Mouse (Mus musculus) brain, embryonic 14.5 days (tissue): ENCODE measurements around the gene Pank1. TPM values are rescaled to one million over a fixed set of nuclear protein-coding genes. Genes with fewer than 3 reads are reported as not detected.

Experiments used
- DNase-seq: peaks from one replicate; pipeline ENCODE4 v3.0.0-alpha.2; 2011; ENCODE audit warnings: low read depth
- CTCF ChIP-seq: fragments of 200-500 bp; IDR thresholded peaks from 2 replicates; pipeline ENCODE4 v1.5.1; 2012; ENCODE audit warnings: inconsistent platforms, mild to moderate bottlenecking, moderate library complexity, borderline replicate concordance; ENCODE audit not compliant: insufficient read depth, insufficient read length; ENCODE audit errors: extremely low read depth
- POLR2A ChIP-seq: fragments of 200-500 bp; IDR thresholded peaks from 2 replicates; pipeline ENCODE4 v1.6.1; 2012; ENCODE audit warnings: mild to moderate bottlenecking, inconsistent platforms, borderline replicate concordance; ENCODE audit not compliant: poor library complexity, insufficient read depth, insufficient read length, severe bottlenecking; ENCODE audit errors: extremely low read depth
- polyA plus RNA-seq: library from polyadenylated mRNA; depleted of rRNA; stranded (reverse); fragments of >200 nt; gene quantifications from 2 replicates; pipeline ENCODE4 v1.2.3, GENCODE M21; 2012

Pank1 gene
- polyA plus RNA-seq, 1 experiment, result 6.6 TPM

GRCm38 (mm10) chr19:34846005-34846404, 33.2 kb downstream of the Pank1 start:
- TF ChIP-seq CTCF, result no peak
- no peak for TF ChIP-seq POLR2A
- DNase-seq, result no peak

- DNase-seq, result no peak
- TF ChIP-seq CTCF (no peak), POLR2A (no peak)
These were observed 33.9 kb downstream of the Pank1 start for GRCm38 (mm10) chr19:34845331-34845730.

DNA sequence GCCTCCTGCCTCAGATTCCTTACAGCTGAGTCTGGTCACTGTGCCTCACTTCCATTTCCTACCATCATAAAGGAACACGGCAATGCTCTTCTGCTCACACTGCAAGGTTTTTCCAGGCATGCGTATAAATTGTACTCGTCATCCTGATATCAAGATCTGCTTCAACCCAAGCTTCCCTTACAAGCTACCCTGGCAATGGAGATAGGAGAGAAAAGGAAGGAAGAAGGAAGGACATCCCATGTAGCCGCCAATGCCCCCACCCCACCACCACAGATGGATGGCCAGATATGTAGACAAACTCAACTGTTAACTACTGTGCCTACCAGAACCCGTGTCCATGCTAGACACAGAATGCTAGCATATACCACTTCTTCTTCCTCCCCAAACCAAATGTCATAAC, 34.5 kb downstream of the Pank1 start:
- no peak for DNase-seq
- TF ChIP-seq CTCF (no peak), POLR2A (no peak)

DNA sequence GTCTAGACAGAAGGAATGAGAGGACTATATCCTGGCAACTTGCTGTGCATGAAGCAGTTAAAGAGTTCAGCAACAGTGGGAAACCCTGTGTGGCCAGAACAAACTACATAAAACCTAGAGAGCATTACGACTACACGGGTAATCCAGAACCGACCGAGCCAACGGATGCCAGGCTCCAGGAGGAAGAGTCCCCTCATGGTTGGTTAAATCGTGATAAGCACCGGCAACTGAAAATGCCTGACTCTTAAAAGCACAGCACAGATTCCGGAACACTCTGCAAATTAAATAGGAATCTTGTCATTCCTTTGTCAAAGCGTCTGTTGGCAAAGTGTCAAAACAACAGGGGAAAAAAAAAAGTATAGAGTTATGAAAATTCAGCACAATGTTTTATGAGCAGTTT, 35.2 kb downstream of the Pank1 start:
- DNase-seq, result no peak
- no peak for TF ChIP-seq POLR2A
- TF ChIP-seq CTCF, result no peak

DNA sequence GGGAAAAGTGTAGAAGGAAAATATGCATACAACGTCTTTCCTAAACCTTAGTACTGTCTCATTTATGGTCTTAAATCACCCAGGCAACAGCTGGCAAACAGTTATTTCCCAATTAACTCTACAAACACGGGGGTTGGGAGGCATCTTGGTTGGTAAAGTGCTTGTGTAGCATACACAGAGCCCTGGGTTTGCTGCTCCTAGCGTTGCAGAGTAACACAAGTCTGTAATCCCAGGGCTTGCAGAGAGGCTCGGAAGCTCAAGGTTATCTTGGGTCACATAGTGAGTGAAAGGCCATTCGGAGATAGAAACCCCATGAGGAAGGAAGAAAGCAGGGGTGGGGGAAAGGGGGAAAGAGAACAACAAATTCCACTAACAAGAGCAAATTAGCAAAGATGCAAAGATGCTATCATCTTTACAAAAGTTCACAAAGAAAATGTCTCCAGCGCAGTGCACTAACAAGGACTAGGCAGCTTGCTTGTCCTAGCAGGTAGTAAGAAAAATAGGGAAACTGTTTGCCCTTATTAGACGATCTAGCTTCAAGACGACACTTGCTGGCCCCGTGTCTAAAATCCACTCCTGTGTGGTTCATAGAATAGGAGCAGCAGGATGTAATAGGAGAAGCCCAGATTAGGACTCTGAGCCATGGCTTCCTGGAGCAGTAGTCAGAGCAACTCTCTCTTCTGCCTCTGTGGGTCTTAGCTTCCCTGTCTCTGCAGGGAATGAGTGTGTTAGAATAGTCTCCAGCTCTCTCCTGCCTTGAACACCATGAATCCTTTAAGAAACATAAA, 37.3 kb downstream of the Pank1 start:
- peak; percentile 19 for DNase-seq

GRCm38 (mm10) chr19:34838624-34839023, 40.6 kb downstream of the Pank1 start:
- DNase-seq, result no peak

More for the DNA sequence above, 37.3 kb downstream of the Pank1 start:
- no peak for TF ChIP-seq CTCF
- TF ChIP-seq POLR2A, result no peak

GRCm38 (mm10) chr19:34831702-34832101, 47.6 kb downstream of the Pank1 start:
- DNase-seq, result no peak
- TF ChIP-seq CTCF, result no peak
- TF ChIP-seq POLR2A, result no peak

More at GRCm38 (mm10) chr19:34838624-34839023, 40.6 kb downstream of the Pank1 start:
- TF ChIP-seq POLR2A (no peak), CTCF (no peak)

DNA sequence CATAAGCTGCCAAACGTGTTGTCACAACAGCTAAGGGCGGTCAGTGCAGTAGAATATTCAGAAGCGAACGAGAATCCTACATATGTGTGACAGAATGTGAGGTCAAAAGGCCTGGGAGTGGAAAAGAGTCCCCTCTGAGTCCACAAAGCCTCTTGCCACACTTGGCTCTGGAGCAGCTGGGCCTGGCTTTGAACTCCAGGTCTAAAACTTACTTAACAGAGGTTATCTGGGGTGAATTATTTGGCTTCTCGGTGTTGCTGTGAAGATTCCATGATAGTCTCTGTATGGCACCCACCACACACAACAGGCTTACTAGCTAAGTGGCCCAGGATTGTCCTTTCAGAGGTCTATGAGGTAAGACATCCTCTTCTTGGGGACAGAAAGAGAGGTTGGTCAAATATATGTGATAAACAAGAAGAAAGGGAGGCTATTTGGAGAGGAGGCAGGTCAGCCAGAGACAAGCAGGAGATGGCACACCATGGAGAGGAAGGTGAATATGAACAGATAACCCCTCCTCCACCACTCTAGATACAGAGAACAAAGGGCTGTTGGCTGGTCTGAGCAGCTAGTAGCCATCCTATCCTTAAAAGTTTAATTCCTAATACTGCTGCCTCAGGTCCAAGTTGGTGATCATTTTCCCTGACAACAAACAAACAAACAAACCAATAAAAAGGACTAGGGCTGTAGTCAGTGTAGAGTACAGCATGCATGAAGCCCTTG, 51.2 kb downstream of the Pank1 start:
- no peak for DNase-seq
- TF ChIP-seq POLR2A, result no peak
- no peak for TF ChIP-seq CTCF

DNA sequence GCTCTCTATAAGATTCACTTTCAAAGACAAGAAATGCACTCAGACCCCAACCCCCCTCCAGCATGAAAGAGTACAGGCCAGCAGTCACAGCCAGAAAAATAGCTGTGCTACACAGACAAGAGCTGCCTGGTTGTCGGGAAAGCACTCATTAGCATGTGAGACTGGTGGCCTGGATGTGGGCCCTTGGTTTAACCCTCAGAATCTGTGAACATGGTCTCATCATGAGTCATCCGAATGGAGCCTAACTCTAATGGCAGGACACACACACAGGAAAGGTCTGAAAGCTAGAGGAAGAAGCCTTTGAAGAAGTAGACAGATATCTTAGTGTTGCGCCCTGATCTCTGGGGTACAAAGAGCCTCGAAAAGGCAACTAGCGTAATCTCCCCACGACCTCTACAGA, 51.8 kb downstream of the Pank1 start:
- DNase-seq, result no peak

GRCm38 (mm10) chr19:34825946-34826655, 53.2 kb downstream of the Pank1 start:
- peak; percentile 64 for DNase-seq
- TF ChIP-seq POLR2A (no peak), CTCF (peak; percentile 57; the same call in 1 of the 2 replicates)

More for the DNA sequence above, 51.8 kb downstream of the Pank1 start:
- TF ChIP-seq POLR2A (no peak), CTCF (no peak)

DNA sequence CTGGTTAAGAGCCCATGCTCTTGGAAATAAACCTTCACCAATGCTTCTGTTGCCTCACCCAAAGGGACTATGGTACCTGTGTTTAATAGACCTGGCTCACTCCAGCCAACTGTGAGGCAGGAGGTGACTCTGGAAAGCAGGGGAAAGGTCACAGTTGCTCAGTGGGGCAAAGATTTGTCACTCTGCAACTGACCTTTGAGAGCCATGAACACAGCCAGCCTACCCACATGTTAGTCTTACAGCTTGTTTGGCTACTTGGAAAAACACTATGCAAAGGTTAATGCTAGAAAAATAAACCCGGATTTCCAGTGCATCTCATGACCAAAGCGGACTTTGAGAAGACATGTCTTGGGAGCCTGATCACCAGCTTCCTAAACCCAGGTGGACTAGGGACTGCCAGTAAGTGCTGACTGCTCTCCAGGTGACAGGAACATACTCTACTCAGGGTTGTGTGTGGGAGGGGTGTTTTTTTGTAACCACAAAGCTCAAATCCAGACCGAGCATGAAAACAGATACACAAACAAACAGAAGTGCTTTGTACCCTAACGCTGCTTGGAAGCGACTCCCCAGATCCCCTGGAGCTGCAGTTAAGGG, 59.6 kb downstream of the Pank1 start:
- DNase-seq, result no peak
- TF ChIP-seq CTCF (no peak), POLR2A (no peak)
